Mouse (Mus musculus) neural tube, embryonic 14.5 days (tissue): ENCODE data around the gene Slc8a1. TPM values are rescaled to one million over a fixed set of nuclear protein-coding genes. Genes with fewer than 3 reads are reported as not detected.

Source experiments
- ATAC-seq: fragments of 200-750 bp; cut with Nextera tagmentation; 2 replicates; pipeline ENCODE4 v1.8.0; 2017; ENCODE audit warnings: low read depth, mild to moderate bottlenecking, moderate TSS enrichment, moderate library complexity
- H3K27ac ChIP-seq: fragments of 300-500 bp; sonication (generic); 2 replicates; pipeline ENCODE4 v1.5.1; 2014; ENCODE audit warnings: low read depth, mild to moderate bottlenecking, control low read depth, low read length, moderate library complexity, mixed read lengths
- H3K27me3 ChIP-seq: fragments of 300-500 bp; sonication (generic); 2 replicates; pipeline ENCODE4 v1.6.1; 2014; ENCODE audit warnings: low read length; ENCODE audit not compliant: control insufficient read depth, insufficient read depth
- H3K36me3 ChIP-seq: fragments of 300-500 bp; sonication (generic); 2 replicates; pipeline ENCODE4 v1.6.1; 2014; ENCODE audit warnings: low read length, mixed read lengths; ENCODE audit not compliant: control insufficient read depth, insufficient read depth
- H3K4me1 ChIP-seq: fragments of 300-500 bp; sonication (generic); 2 replicates; pipeline ENCODE4 v1.6.1; 2014; ENCODE audit warnings: low read length; ENCODE audit not compliant: control insufficient read depth, insufficient read depth
- H3K4me2 ChIP-seq: fragments of 300-500 bp; sonication (generic); 2 replicates; pipeline ENCODE4 v1.6.1; 2014; ENCODE audit warnings: mild to moderate bottlenecking, low read depth, low read length, control low read depth
- H3K4me3 ChIP-seq: fragments of 300-500 bp; sonication (generic); 2 replicates; pipeline ENCODE4 v1.5.1; 2014; ENCODE audit warnings: low read depth, low read length, control low read depth, mixed read lengths
- H3K9ac ChIP-seq: fragments of 300-500 bp; sonication (generic); replicated peaks from 2 replicates; pipeline ENCODE4 v1.6.1; 2014; ENCODE audit warnings: low read depth, mild to moderate bottlenecking, control low read depth, low read length, mixed read lengths
- H3K9me3 ChIP-seq: fragments of 300-500 bp; sonication (generic); 2 replicates; pipeline ENCODE4 v1.6.1; 2016; ENCODE audit warnings: low read length; ENCODE audit not compliant: control insufficient read depth
- WGBS: fragments of 180-500 bp; shearing (Covaris S2); extraction: QIAGEN DNeasy Blood & Tissue Kit; methylation state at CpG from one replicate; pipeline ENCODE4 v1.1.7; 2014; 5-methylcytosine and 5-hydroxymethylcytosine counted together
- polyA plus RNA-seq: library from polyadenylated mRNA; unstranded; fragments of >200 nt; fragmentation: Nextera tagmentation; extraction: Ambion mirVana; gene quantifications from 2 replicates; pipeline ENCODE4 v1.2.1, GENCODE M21; 2014

Slc8a1 gene
- polyA plus RNA-seq, 1 experiment from 2014 or later = 62.6 TPM

DNA sequence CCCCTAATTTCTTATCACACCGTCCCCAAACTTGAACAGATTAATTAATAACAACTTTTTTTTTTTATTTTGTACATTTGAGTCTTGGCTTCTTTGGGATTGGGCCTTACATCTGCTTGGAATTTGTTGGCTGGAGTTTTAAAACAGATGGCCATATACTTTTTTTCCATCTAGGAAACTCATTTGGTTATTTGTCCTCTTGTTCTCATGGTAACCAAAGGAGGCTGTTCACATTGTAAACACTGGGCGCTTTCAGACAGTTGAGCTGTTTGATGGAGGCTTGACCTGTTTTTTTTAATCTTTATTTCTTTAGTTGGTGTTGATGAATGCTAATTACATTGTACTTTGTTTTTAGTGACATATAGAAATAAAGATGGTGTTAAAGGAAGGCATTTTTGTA is 369.1 kb downstream of the Slc8a1 start:
- no peaks in the 10 kb centered on the region for H3K4me1 ChIP-seq
- ATAC-seq = no peak
- H3K27ac ChIP-seq = no peak overlapping the region
- no peak overlapping the region for H3K9ac ChIP-seq
- H3K9me3 ChIP-seq = no peaks in the 10 kb centered on the region
- no peaks in the 10 kb centered on the region for H3K27me3 ChIP-seq
- H3K36me3 ChIP-seq = no peaks in the 10 kb centered on the region
- H3K4me3 ChIP-seq = no peak overlapping the region
- no peak overlapping the region for H3K4me2 ChIP-seq
- 79% methylated on average over 2 of the region's 2 CpGs for WGBS

GRCm38 (mm10) chr17:81368503-81368902 is 369.7 kb downstream of the Slc8a1 start:
- H3K36me3 ChIP-seq = no peaks in the 10 kb centered on the region
- WGBS = 79% methylated on average over 2 of the region's 2 CpGs
- H3K4me1 ChIP-seq = no peaks in the 10 kb centered on the region
- H3K4me3 ChIP-seq = no peak overlapping the region
- no peak overlapping the region for H3K27ac ChIP-seq
- H3K9ac ChIP-seq = no peak overlapping the region
- no peaks in the 10 kb centered on the region for H3K27me3 ChIP-seq
- H3K9me3 ChIP-seq = no peaks in the 10 kb centered on the region
- no peak overlapping the region for H3K4me2 ChIP-seq
- no peak for ATAC-seq

- H3K4me1 ChIP-seq = no peaks in the 10 kb centered on the region
- no peak overlapping the region for H3K4me2 ChIP-seq
- H3K4me3 ChIP-seq = no peak overlapping the region
- no peak for ATAC-seq
- no peaks in the 10 kb centered on the region for H3K9me3 ChIP-seq
- WGBS = 96% methylated on average over 2 of the region's 2 CpGs
- H3K36me3 ChIP-seq = no peaks in the 10 kb centered on the region
- no peak overlapping the region for H3K27ac ChIP-seq
- H3K27me3 ChIP-seq = no peaks in the 10 kb centered on the region
- no peak overlapping the region for H3K9ac ChIP-seq
These were observed 374.8 kb downstream of the Slc8a1 start for GRCm38 (mm10) chr17:81363368-81363767.

GRCm38 (mm10) chr17:81360571-81360970 is 377.6 kb downstream of the Slc8a1 start:
- no peaks in the 10 kb centered on the region for H3K27me3 ChIP-seq
- no peak overlapping the region for H3K9ac ChIP-seq
- no peak overlapping the region for H3K4me3 ChIP-seq
- H3K36me3 ChIP-seq = no peaks in the 10 kb centered on the region
- no peak for ATAC-seq
- no peak overlapping the region for H3K27ac ChIP-seq
- no peaks in the 10 kb centered on the region for H3K9me3 ChIP-seq
- no peaks in the 10 kb centered on the region for H3K4me1 ChIP-seq
- H3K4me2 ChIP-seq = no peak overlapping the region
- 82% methylated on average over 2 of the region's 2 CpGs for WGBS

DNA sequence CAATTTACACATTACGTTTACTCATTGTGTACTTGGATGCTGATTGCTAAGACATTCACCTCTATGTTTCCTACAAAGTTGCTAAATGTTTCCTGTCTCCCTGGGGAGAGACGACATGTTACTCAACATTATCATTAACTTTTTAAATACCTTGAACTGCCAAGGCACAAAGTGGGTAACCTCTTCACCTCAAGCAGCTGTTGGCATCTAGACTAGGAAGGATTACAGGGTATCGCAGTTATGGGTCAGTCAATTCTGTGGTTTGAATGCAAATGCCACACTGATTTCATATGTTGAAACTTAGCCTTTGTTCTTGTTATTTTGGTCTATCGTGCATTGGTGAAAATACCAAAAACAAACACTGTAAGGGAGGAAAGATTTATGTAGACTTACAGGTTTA is 378.1 kb downstream of the Slc8a1 start:
- Histone ChIP-seq H3K27me3 (no peaks in the 10 kb centered on the region), H3K4me2 (no peak overlapping the region), H3K9me3 (no peaks in the 10 kb centered on the region), H3K36me3 (no peaks in the 10 kb centered on the region), H3K27ac (no peak overlapping the region), H3K4me3 (no peak overlapping the region), H3K9ac (no peak overlapping the region), H3K4me1 (no peaks in the 10 kb centered on the region)
- 77% methylated on average over 4 of the region's 4 CpGs for WGBS
- ATAC-seq = no peak

DNA sequence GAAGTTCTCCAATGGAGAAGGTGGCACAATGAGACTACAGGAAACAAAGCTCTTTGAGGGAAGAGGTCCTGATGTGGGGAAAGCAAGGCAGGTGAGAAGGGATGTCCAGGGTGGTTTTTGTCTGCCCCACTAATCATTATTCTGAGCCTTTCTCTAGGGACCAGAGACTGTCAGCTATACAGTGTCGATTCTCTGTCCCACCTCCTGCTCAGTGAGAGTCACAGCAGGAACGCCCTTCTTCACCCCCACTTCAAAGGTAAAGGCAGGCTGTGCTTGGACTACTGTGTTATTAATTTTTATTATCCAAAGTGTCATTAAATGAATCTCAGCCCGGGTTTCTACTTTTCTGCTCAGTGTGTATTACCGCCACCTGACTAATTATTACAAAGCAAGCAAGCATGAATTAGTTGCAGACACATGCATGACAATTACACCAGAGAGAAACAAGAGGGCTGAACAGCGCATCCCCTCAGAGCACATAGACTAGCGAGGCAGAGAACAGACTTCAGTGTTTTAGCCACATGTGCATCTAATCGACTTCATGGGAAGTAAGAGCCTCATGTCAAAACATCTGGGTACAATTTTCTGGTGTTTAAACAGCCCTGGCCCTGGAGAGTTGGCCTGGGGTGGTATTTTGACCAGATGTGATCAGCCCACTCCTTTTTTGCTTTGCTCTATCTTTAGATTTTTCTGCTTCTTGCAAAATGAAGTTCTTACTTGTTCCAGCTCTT is 402.0 kb downstream of the Slc8a1 start:
- no peak overlapping the region for H3K27ac ChIP-seq
- H3K4me1 ChIP-seq = no peaks in the 10 kb centered on the region
- H3K9ac ChIP-seq = no peak overlapping the region
- WGBS = 33% methylated on average over 7 of the region's 7 CpGs
- no peaks in the 10 kb centered on the region for H3K27me3 ChIP-seq
- no peak overlapping the region for H3K4me2 ChIP-seq
- H3K9me3 ChIP-seq = no peaks in the 10 kb centered on the region
- ATAC-seq = peak; percentile 51; the same call in 1 of the 2 replicates
- H3K4me3 ChIP-seq = no peak overlapping the region
- no peaks in the 10 kb centered on the region for H3K36me3 ChIP-seq

DNA sequence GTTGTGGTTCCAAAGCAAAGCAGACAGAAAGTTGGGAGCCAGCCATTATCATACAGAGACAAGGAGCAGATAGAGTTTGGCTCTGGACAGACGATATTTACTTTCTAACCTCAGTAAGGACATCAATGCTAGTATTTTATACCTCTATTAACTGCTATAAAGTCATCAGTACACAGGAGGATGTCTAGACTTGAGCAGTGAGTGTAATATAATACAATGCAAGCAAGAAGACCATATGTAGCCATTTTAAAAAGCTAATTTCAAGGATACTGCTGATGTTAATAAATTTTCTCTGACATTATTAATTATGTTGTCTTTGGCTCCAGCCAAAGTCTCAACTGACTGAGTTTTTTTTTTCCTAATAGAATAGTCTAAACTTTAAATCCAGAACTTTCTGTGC is 402.7 kb downstream of the Slc8a1 start:
- Histone ChIP-seq H3K27me3 (no peaks in the 10 kb centered on the region), H3K36me3 (no peaks in the 10 kb centered on the region), H3K4me1 (no peaks in the 10 kb centered on the region), H3K9me3 (no peaks in the 10 kb centered on the region), H3K4me3 (no peak overlapping the region), H3K27ac (no peak overlapping the region), H3K9ac (no peak overlapping the region), H3K4me2 (no peak overlapping the region)
- WGBS = 54% methylated on average over 1 of the region's 1 CpGs
- no peak for ATAC-seq
